Mouse (Mus musculus) embryo, embryonic 11.5 days (tissue): ENCODE results near the gene 4933411K16Rik.

ENCODE experiments used
- DNase-seq: peaks from one replicate; pipeline ENCODE4 v3.0.0-alpha.2; 2012; ENCODE audit warnings: low read depth, low spot score

The 4933411K16Rik gene

GRCm38 (mm10) chr19:42051948-42052347 is at the start of gene 4933411K16Rik:
TSS of gene 4933411K16Rik (plus strand) at chr19:42052248.
- no peak for DNase-seq

- DNase-seq: no peak
Observed at GRCm38 (mm10) chr19:42004258-42004657, 47.8 kb upstream of the 4933411K16Rik start.

- DNase-seq: no peak
Observed at GRCm38 (mm10) chr19:42005616-42006015, 46.4 kb upstream of the 4933411K16Rik start.

GRCm38 (mm10) chr19:42006568-42006967 is 45.5 kb upstream of the 4933411K16Rik start:
- no peak for DNase-seq

- no peak for DNase-seq
Observed at GRCm38 (mm10) chr19:42008586-42008985, 43.5 kb upstream of the 4933411K16Rik start.

- DNase-seq: no peak
Observed at GRCm38 (mm10) chr19:42009067-42009466, 43.0 kb upstream of the 4933411K16Rik start.

- no peak for DNase-seq
Observed at GRCm38 (mm10) chr19:42010436-42010835, 41.6 kb upstream of the 4933411K16Rik start.

- no peak for DNase-seq
Observed at GRCm38 (mm10) chr19:42011123-42011522, 40.9 kb upstream of the 4933411K16Rik start.

GRCm38 (mm10) chr19:42014231-42014825 is 37.7 kb upstream of the 4933411K16Rik start:
- no peak for DNase-seq

- no peak for DNase-seq
Observed at GRCm38 (mm10) chr19:42015001-42015400, 37.0 kb upstream of the 4933411K16Rik start.

GRCm38 (mm10) chr19:42016251-42016650 is 35.8 kb upstream of the 4933411K16Rik start:
- no peak for DNase-seq

- DNase-seq: no peak
Observed at GRCm38 (mm10) chr19:42016840-42017239, 35.2 kb upstream of the 4933411K16Rik start.

- no peak for DNase-seq
Observed at GRCm38 (mm10) chr19:42017399-42018247, 34.4 kb upstream of the 4933411K16Rik start.

GRCm38 (mm10) chr19:42019011-42019522 is 33.0 kb upstream of the 4933411K16Rik start:
- no peak for DNase-seq

GRCm38 (mm10) chr19:42021681-42022541 is 30.1 kb upstream of the 4933411K16Rik start:
- no peak for DNase-seq

GRCm38 (mm10) chr19:42022542-42022848 is 29.6 kb upstream of the 4933411K16Rik start:
- DNase-seq: no peak

GRCm38 (mm10) chr19:42026158-42026557 is 25.9 kb upstream of the 4933411K16Rik start:
- peak; percentile 69 for DNase-seq

- no peak for DNase-seq
Observed at GRCm38 (mm10) chr19:42031112-42031511, 20.9 kb upstream of the 4933411K16Rik start.

- no peak for DNase-seq
Observed at GRCm38 (mm10) chr19:42033611-42034010, 18.4 kb upstream of the 4933411K16Rik start.

- DNase-seq: no peak
Observed at GRCm38 (mm10) chr19:42034146-42034775, 17.8 kb upstream of the 4933411K16Rik start.

- no peak for DNase-seq
Observed at GRCm38 (mm10) chr19:42034881-42035455, 17.1 kb upstream of the 4933411K16Rik start.
